Mouse (Mus musculus) ES-E14 (cell line): ENCODE data around the gene Plcl1. TPM values are rescaled to one million over a fixed set of nuclear protein-coding genes. Genes with fewer than 3 reads are reported as not detected.

Experiments
- DNase-seq: peaks from one replicate; pipeline ENCODE4 v3.0.0-alpha.2; 2013; ENCODE audit warnings: low read depth, low spot score
- H3K27ac ChIP-seq: 2 replicates; pipeline ENCODE4 v1.5.1; 2012; ENCODE audit warnings: low read depth, mild to moderate bottlenecking, low read length, moderate library complexity, mixed read lengths; ENCODE audit not compliant: poor library complexity, insufficient read depth, severe bottlenecking
- H3K36me3 ChIP-seq: 2 replicates; pipeline ENCODE4 v1.6.1; 2012; ENCODE audit warnings: mild to moderate bottlenecking, low read length, moderate library complexity, mixed read lengths; ENCODE audit not compliant: control insufficient read depth, poor library complexity, insufficient read depth, severe bottlenecking
- H3K4me1 ChIP-seq, 2 experiments: fragments of 150-350 bp in 1 of 2; sonication (generic) in 1 of 2; 2 replicates each; pipeline ENCODE4 v1.6.1; 2012; ENCODE audit warnings: low read length in 2 of 2, mild to moderate bottlenecking in 1 of 2, mixed read lengths in 1 of 2; ENCODE audit not compliant: control insufficient read depth in 2 of 2, insufficient read depth in 2 of 2, poor library complexity in 1 of 2
- H3K4me3 ChIP-seq, 2 experiments: fragments of 150-350 bp in 1 of 2; sonication (generic) in 1 of 2; 2 replicates each; pipeline ENCODE4 v1.5.1; 2012; ENCODE audit warnings: low read length in 2 of 2, low read depth in 1 of 2, mild to moderate bottlenecking in 1 of 2, mixed read lengths in 1 of 2; ENCODE audit not compliant: insufficient read depth in 1 of 2, poor library complexity in 1 of 2, severe bottlenecking in 1 of 2
- H3K9ac ChIP-seq: 2 replicates; pipeline ENCODE4 v1.6.1; 2012; ENCODE audit warnings: low read depth, mild to moderate bottlenecking, low read length, mixed read lengths; ENCODE audit not compliant: poor library complexity, insufficient read depth, severe bottlenecking
- H3K9me3 ChIP-seq: fragments of 150-350 bp; sonication (generic); 2 replicates; pipeline ENCODE4 v1.6.1; 2012; ENCODE audit warnings: low read depth, mild to moderate bottlenecking, low read length; ENCODE audit not compliant: control insufficient read depth, insufficient read depth
- CHD2 ChIP-seq: IDR thresholded peaks from 2 replicates; pipeline ENCODE4 v1.6.1; 2014; ENCODE audit warnings: mild to moderate bottlenecking, low read depth, low read length, inconsistent platforms
- HCFC1 ChIP-seq: IDR thresholded peaks from 2 replicates; pipeline ENCODE4 v1.6.1; 2012; ENCODE audit warnings: low read length, inconsistent platforms, borderline replicate concordance; ENCODE audit not compliant: insufficient read depth
- MAFK ChIP-seq: IDR thresholded peaks from 2 replicates; pipeline ENCODE4 v1.6.1; 2014; ENCODE audit warnings: mild to moderate bottlenecking, low read depth, low read length, inconsistent platforms; ENCODE audit not compliant: insufficient read depth
- ZC3H11A ChIP-seq: IDR thresholded peaks from 2 replicates; pipeline ENCODE4 v1.6.1; 2012; ENCODE audit warnings: low read depth, mild to moderate bottlenecking, inconsistent platforms, low read length, borderline replicate concordance
- ZNF384 ChIP-seq: IDR thresholded peaks from 2 replicates; pipeline ENCODE4 v1.6.1; 2012; ENCODE audit warnings: low read depth, low read length, inconsistent platforms
- in situ Hi-C, 2 experiments: fragments of 600-800 bp; cut with MboI; formaldehyde crosslinking; loops; one replicate each; pipeline ENCODE4 v1.15.1; 2025; ENCODE audit warnings: low sequenced_read_pairs in 2 of 2, inconsistent platforms in 1 of 2; ENCODE audit not compliant: unreplicated experiment in 2 of 2
- total RNA-seq: library from RNA; depleted of rRNA; stranded (reverse); fragments of 300-350 nt; gene quantifications from 2 replicates; pipeline ENCODE4 v1.2.3, GENCODE M21; 2012

Plcl1 gene
- total RNA-seq, 1 experiment: 0.49 TPM

DNA sequence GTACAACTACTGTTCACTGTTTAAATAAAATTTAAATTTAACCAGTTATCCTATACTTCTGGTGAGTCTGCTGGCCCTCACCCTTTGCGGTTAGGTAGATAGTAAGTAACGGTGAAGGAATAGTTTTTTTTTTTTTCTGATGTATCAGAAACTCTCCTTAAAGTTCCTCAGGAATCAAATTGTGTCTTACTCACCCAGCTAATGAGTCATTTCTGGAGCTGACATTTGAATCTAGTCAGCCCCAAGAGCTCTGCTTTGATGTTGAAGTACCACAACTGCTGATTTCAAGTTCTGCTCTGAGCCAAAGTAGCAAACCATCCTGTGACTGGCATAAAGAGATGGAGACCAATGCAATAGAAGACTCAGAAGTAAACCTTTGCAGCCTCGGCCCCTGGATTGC is 24.9 kb downstream of the Plcl1 start:
- Histone ChIP-seq H3K4me3 (no peak overlapping the region), H3K9me3 (no peaks in the 10 kb centered on the region), H3K27ac (no peak overlapping the region), H3K9ac (no peak overlapping the region), H3K4me1 (no peaks in the 10 kb centered on the region), H3K36me3 (no peaks in the 10 kb centered on the region)
- no peak for TF ChIP-seq HCFC1
- in situ Hi-C loops: no loop called here
- DNase-seq: no peak

- no peaks in the 10 kb centered on the region for H3K4me1 ChIP-seq
- H3K36me3 ChIP-seq: no peaks in the 10 kb centered on the region
- TF ChIP-seq ZNF384 (no peak), ZC3H11A (no peak), MAFK (no peak), HCFC1 (no peak), CHD2 (no peak)
- no peak overlapping the region for H3K27ac ChIP-seq
- in situ Hi-C loops: no loop called here
- DNase-seq: no peak
- no peaks in the 10 kb centered on the region for H3K9me3 ChIP-seq
- no peak overlapping the region for H3K9ac ChIP-seq
- no peak overlapping the region for H3K4me3 ChIP-seq
Measured at GRCm38 (mm10) chr1:55436589-55436988, 30.9 kb downstream of the Plcl1 start.

DNA sequence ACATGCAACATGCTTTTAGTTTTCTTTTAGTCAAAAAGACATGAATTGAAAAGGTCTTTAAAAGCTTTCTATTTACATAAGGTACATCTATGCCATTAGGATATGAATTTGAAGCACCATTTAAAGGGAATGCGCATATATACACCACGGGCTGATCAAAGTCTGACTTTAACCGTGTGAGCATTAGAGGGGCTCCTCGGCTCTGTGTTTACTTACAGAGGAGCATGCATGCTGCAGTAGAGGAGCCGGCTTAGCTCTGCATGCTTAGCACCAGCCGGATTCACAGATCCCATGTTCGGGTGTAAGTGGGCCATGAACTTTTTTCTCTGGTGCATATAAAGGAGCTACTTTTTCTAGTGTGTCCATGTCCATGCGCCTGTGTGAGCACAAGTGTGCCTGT is 31.4 kb downstream of the Plcl1 start:
- DNase-seq: no peak

DNA sequence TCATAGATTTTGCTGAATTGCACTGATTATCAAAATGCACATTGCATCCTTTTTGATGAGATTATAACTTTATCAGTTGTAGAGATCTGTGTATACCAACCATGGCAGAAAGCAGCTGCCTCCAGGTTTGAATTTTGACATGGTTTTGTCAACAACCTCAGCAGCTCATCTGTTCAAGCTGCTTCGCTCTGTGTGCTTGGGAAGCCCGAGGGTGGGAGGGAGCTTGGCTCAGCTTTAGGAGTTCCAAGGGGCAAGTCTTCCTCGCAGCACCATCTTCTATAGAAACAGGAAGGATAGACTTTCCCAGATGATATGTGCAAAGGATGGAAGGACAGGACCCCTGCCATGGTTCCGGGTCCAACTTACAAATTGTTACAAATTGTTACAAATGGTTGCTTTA is 32.9 kb downstream of the Plcl1 start:
- in situ Hi-C loops: no loop called here
- H3K27ac ChIP-seq: no peak overlapping the region
- no peaks in the 10 kb centered on the region for H3K4me1 ChIP-seq
- H3K9ac ChIP-seq: no peak overlapping the region
- DNase-seq: no peak
- H3K36me3 ChIP-seq: no peaks in the 10 kb centered on the region
- no peaks in the 10 kb centered on the region for H3K9me3 ChIP-seq
- TF ChIP-seq CHD2 (no peak), HCFC1 (no peak), MAFK (no peak), ZNF384 (no peak)
- H3K4me3 ChIP-seq: no peak overlapping the region

More for the DNA sequence above, 31.4 kb downstream of the Plcl1 start:
- Histone ChIP-seq H3K9me3 (no peaks in the 10 kb centered on the region), H3K4me3 (no peak overlapping the region), H3K4me1 (no peaks in the 10 kb centered on the region), H3K9ac (no peak overlapping the region), H3K36me3 (no peaks in the 10 kb centered on the region), H3K27ac (no peak overlapping the region)
- in situ Hi-C loops: no loop called here
- TF ChIP-seq HCFC1: no peak
- TF ChIP-seq ZNF384: no peak
- TF ChIP-seq MAFK: no peak
- no peak for TF ChIP-seq CHD2
- TF ChIP-seq ZC3H11A: no peak

GRCm38 (mm10) chr1:55445043-55445688 is 39.4 kb downstream of the Plcl1 start:
- Histone ChIP-seq H3K36me3 (no peaks in the 10 kb centered on the region), H3K4me1 (no peaks in the 10 kb centered on the region), H3K4me3 (no peak overlapping the region), H3K9ac (no peak overlapping the region), H3K27ac (no peak overlapping the region), H3K9me3 (no peaks in the 10 kb centered on the region)
- in situ Hi-C loops: no loop called here
- no peak for TF ChIP-seq ZNF384
- no peak for TF ChIP-seq HCFC1
- TF ChIP-seq CHD2: no peak
- no peak for TF ChIP-seq ZC3H11A
- TF ChIP-seq MAFK: no peak
- DNase-seq: no peak
